Mouse (Mus musculus) brain, embryonic 18.5 days (tissue): ENCODE results near the gene Gm20518.

ENCODE experiments used
- DNase-seq: peaks from one replicate; pipeline ENCODE4 v3.0.0-alpha.2; 2012; ENCODE audit warnings: low read depth, low spot score

Gene Gm20518

GRCm38 (mm10) chr16:17896091-17896490 lies 4.6 kb upstream of the Gm20518 start:
- no peak for DNase-seq

- no peak for DNase-seq
These were observed 2.5 kb upstream of the Gm20518 start, which contains the start of gene Tssk1 for GRCm38 (mm10) chr16:17893923-17894322. Tssk1 (plus strand) TSS chr16:17894223.

- no peak for DNase-seq
These were observed 1.1 kb upstream of the Gm20518 start for GRCm38 (mm10) chr16:17892606-17893005.

- no peak for DNase-seq
These were observed 429 bp downstream of the Gm20518 start for GRCm38 (mm10) chr16:17890917-17891566.

GRCm38 (mm10) chr16:17890342-17890727 lies 1.1 kb downstream of the Gm20518 start:
- no peak for DNase-seq

GRCm38 (mm10) chr16:17889689-17890341 lies 1.7 kb downstream of the Gm20518 start:
- DNase-seq, result no peak

GRCm38 (mm10) chr16:17884116-17884515 lies 7.4 kb downstream of the Gm20518 start:
- DNase-seq, result no peak

- no peak for DNase-seq
These were observed 9.3 kb downstream of the Gm20518 start for GRCm38 (mm10) chr16:17882196-17882595.

GRCm38 (mm10) chr16:17879571-17879970 lies 11.9 kb downstream of the Gm20518 start:
- DNase-seq, result no peak

GRCm38 (mm10) chr16:17876096-17876495 lies 15.4 kb downstream of the Gm20518 start:
- no peak for DNase-seq

- DNase-seq, result no peak
These were observed 16.3 kb downstream of the Gm20518 start for GRCm38 (mm10) chr16:17875174-17875573.

GRCm38 (mm10) chr16:17872995-17873394 lies 18.5 kb downstream of the Gm20518 start:
- DNase-seq, result no peak

GRCm38 (mm10) chr16:17871248-17871647 lies 20.2 kb downstream of the Gm20518 start:
- DNase-seq, result no peak

GRCm38 (mm10) chr16:17865770-17866169 lies 25.7 kb downstream of the Gm20518 start:
- DNase-seq, result no peak

GRCm38 (mm10) chr16:17865293-17865692 lies 26.2 kb downstream of the Gm20518 start:
- DNase-seq, result no peak

GRCm38 (mm10) chr16:17858592-17858991 lies 32.9 kb downstream of the Gm20518 start:
- DNase-seq, result no peak

GRCm38 (mm10) chr16:17857157-17857556 lies 34.3 kb downstream of the Gm20518 start:
- DNase-seq, result no peak

GRCm38 (mm10) chr16:17853263-17853662 lies 38.2 kb downstream of the Gm20518 start:
- DNase-seq, result no peak

GRCm38 (mm10) chr16:17851860-17852259 lies 39.6 kb downstream of the Gm20518 start:
- DNase-seq, result no peak

GRCm38 (mm10) chr16:17851331-17851730 lies 40.1 kb downstream of the Gm20518 start:
- no peak for DNase-seq

GRCm38 (mm10) chr16:17849486-17849885 lies 42.0 kb downstream of the Gm20518 start:
- no peak for DNase-seq

- no peak for DNase-seq
These were observed 42.5 kb downstream of the Gm20518 start for GRCm38 (mm10) chr16:17848928-17849327.

- DNase-seq, result no peak
These were observed 43.0 kb downstream of the Gm20518 start for GRCm38 (mm10) chr16:17848431-17848830.
